Mouse (Mus musculus) megakaryocyte progenitor cell, adult 5-6 weeks (primary cell): ENCODE measurements around the gene Lpar4. TPM values are rescaled to one million over a fixed set of nuclear protein-coding genes. Genes with fewer than 3 reads are reported as not detected.

Experiments used
- ATAC-seq: replicated peaks from 2 replicates; pipeline ENCODE4 v1.8.0; 2016; ENCODE audit warnings: mild to moderate bottlenecking, moderate TSS enrichment, inconsistent platforms; ENCODE audit not compliant: poor library complexity
- total RNA-seq, 2 experiments: library from RNA; stranded (forward) in 1 of 2; stranded (reverse) in 1 of 2; fragments of 157-497, 149-512 nt in 1 of 2; fragments of 200-1000 nt in 1 of 2; gene quantifications; 2 replicates each; pipeline versions ENCODE4 v1.2.3 to v1.2.4; 2015 to 2017

The Lpar4 gene
- total RNA-seq (2015) (0.17 and 0.54 TPM in 2 replicates), total RNA-seq (2017) (0.44 TPM in 1 of 2 replicates, not detected in the other)

DNA sequence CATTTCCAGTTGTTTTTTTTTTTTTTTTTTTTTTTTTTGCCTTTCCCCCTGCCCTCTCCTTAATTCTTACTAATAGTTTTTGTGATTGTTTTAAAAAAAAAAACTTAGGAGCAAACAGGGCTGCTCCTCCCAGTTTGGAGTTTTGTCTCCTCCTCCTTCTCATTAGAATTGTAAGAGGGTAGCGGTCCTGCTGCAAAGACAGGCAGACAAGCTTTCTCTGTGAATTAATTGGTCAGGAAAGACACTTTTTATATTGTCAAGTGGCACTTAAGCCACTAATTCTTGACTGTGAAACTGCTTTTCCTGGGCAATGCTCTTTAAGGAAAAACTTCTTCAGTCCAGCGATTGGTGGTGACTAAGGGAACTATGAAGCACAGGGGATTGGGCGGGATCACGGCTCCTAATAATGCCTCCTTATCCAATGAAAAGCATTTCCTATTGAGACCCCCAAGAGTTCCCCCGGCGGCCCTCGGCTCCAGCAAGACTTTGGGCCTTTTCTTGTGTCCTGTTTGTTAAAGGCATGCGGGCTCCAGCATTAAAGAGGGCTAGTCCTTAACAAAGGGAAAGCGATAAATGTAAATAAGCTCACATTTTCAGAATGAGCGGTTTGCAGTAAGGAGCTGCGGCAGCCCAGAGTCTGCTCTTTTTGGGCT is at the start of gene Lpar4:
Lpar4 (plus strand) TSS at position 451 of the 653 bp plus-strand sequence.
- ATAC-seq: peak; percentile 62

GRCm38 (mm10) chrX:106871426-106871825 is 49.0 kb upstream of the Lpar4 start:
- no peak for ATAC-seq

DNA sequence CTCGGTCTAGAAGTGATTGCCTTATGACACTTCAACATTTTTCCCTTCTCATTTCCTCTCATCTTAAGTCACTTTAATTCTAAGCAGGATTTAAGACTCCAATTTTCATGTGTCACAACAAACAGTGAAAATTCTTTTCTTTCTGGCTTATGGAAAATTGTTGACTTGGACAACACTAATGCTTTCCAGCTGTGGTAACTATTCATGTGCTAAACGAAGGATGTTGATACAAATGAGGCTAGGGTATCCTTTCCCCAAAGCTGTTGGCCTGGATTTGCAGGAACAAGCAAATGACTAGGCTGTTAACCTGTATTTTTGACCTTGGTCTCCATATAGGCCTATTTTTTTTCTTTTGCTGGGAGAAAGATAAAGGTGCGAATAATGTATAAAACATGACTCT is 48.5 kb upstream of the Lpar4 start:
- ATAC-seq: no peak

DNA sequence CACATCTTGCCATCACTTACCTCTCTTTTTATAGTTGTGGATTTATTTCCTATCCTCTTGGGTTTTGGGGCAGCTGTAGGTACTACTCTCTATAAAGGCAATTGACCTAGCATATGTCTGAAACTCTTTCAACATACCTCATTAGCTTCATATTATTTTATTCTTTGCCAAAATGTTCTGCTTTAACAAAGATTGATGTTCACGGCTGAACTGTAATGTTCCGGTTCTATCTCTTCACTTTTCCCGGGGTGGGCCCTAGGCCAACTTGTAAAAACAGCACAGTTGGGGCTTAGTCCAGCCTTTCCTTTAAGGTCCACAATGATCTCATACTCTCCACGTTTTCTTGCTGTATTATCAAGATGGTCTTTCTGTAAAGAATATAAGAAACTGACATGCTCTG is 48.1 kb upstream of the Lpar4 start:
- no peak for ATAC-seq

DNA sequence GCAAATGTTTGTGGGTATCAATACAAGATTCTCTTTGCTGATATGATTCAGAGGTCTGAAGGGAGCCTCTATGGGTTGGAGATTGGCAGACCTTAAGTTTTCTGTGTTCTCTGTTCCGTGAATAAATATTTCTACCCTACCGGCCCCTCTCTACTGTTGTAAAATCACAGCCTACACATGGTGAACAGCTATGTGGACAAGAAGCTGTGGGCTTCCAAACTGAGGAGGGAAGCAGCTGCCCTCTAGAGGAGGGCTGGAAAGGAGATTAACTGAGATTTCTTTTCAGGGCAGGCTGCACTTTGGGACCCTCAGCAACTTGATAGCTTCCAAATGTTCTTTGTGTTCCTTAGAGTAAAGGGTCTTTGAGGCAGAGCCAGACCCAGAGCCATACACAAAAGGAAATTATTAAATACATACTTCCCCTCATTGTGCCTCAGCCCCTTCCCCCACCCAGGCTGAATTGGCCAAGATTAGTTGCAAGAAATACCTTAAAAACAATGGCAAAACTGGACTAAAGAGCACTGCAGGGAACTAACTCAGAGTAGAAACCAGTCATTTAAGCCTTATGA is 22.6 kb upstream of the Lpar4 start:
- ATAC-seq: no peak

GRCm38 (mm10) chrX:106920828-106921619 is 599 bp downstream of the Lpar4 start:
- no peak for ATAC-seq

GRCm38 (mm10) chrX:106924572-106924971 is 4.1 kb downstream of the Lpar4 start:
- peak; percentile 61; the same call in 1 of the 2 replicates for ATAC-seq

- no peak for ATAC-seq
Measured at GRCm38 (mm10) chrX:106939326-106939725, 18.9 kb downstream of the Lpar4 start.

- no peak for ATAC-seq
Measured at GRCm38 (mm10) chrX:106950558-106950957, 30.1 kb downstream of the Lpar4 start.

- no peak for ATAC-seq
Measured at GRCm38 (mm10) chrX:106951016-106951415, 30.6 kb downstream of the Lpar4 start.

GRCm38 (mm10) chrX:106953840-106954239 is 33.4 kb downstream of the Lpar4 start:
- no peak for ATAC-seq

DNA sequence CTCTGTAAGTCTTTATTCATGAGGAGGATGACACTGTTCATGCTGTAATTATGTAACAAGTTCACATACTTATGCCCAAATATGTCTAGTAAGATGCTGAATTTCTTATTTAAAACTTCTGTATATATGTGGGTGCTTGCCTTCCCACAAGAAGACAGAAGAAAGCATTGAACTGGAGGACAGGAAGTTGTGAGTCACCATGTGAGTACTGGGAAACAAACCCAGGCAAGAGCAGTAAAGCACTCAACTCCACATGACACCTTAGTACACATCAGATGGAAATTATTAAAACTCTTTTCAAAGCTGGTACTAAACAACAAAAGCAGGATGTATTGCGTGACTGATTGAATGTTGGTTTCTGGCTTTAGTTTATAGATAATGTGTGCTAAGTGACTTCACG is 41.8 kb downstream of the Lpar4 start:
- ATAC-seq: no peak

- peak; percentile 57 for ATAC-seq
Measured at GRCm38 (mm10) chrX:106964326-106964725, 43.9 kb downstream of the Lpar4 start.

Other genes with a start within 250 kb of the Lpar4 start
- gene Rtl3, start 80.0 kb upstream of the Lpar4 start, total RNA-seq (2015): not detected in 2 replicates
- not detected in 2 replicates for gene Rtl3, start 80.0 kb upstream of the Lpar4 start, total RNA-seq (2017)
- 1.5 and 1.7 TPM in 2 replicates for gene P2ry10, start 167.9 kb downstream of the Lpar4 start, total RNA-seq (2015)
- gene P2ry10, start 167.9 kb downstream of the Lpar4 start, total RNA-seq (2017): 0.62 and 1.3 TPM in 2 replicates
- gene P2ry10b, start 228.3 kb downstream of the Lpar4 start, total RNA-seq (2015): 0.29 and 0.44 TPM in 2 replicates
- 0.08 and 0.20 TPM in 2 replicates for gene P2ry10b, start 228.3 kb downstream of the Lpar4 start, total RNA-seq (2017)